Mouse (Mus musculus) MEL-GATA-1-ER (cell line): Measurements from ENCODE around the gene Banf1.
"Not testable (repeated sequence)": the region's sequence is repeated elsewhere in the genome, so short reads cannot be mapped to it uniquely, and the experiment has no call there.

Source experiments
- DNase-seq: peaks from one replicate; pipeline ENCODE4 v3.0.0-alpha.2; 2012; ENCODE audit warnings: low read depth; ENCODE audit errors: extremely low read depth

Gene Banf1

DNA sequence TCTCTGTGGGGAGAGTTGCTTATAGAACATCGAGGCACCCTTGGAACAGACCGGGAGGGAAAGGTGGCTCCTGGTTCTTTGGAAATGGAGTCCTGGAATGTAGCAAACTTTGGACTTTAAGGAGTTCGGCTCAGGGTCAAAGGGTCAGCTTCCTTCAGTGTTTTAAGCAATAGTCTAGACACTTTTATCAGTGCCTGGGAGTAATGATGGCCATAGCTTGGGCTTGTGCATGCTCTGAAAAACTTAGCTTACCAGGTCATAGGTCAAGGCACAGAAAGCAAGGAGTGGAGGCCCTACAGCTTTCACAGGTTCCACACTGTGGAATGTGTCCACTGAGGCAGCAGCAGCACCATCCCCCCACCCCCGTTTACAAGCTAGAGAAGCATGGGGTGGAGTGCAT, 7.8 kb upstream of the Banf1 start:
- no peak for DNase-seq

GRCm38 (mm10) chr19:5374177-5374576, 7.2 kb upstream of the Banf1 start:
- no peak for DNase-seq

DNA sequence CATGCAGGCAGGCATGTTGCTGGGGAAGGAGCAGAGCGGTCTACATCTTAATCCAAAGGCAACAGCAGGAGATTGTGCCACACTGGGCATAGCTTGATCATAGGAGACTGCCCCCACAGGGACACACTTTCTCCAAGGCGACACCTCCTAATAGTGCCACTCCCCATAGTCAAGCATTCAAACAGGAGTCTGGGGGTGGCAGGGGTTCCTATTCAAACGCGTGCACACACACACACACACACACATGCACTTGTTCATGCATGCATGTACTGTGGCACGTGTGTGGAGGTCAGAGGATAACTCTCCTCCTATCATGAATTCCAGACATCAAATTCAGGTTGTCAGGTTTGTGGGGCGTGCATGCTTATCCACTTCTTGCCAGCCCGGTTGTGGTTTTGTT, 5.8 kb upstream of the Banf1 start:
- no peak for DNase-seq

DNA sequence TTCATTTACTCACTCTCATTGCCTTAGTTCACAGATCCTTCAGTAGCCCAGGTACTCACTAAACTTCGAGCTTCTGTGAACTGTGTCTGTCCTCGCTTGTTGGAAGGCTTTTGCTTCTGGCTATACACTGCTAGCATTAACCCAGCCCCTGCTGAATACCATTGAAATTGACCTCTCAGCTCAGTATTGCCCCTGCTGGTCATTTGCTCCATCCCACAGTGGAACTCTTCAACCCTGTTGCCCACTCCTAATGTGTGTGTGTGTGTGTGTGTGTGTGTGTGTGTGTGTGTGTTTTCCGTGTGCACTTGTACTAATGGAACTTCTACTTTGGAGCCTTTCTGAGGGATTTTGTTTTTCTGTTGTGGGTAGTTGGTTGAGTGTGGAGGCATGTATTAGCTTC, 4.0 kb upstream of the Banf1 start:
- no peak for DNase-seq

- no peak for DNase-seq
These were observed 487 bp upstream of the Banf1 start for GRCm38 (mm10) chr19:5367455-5367854.

DNA sequence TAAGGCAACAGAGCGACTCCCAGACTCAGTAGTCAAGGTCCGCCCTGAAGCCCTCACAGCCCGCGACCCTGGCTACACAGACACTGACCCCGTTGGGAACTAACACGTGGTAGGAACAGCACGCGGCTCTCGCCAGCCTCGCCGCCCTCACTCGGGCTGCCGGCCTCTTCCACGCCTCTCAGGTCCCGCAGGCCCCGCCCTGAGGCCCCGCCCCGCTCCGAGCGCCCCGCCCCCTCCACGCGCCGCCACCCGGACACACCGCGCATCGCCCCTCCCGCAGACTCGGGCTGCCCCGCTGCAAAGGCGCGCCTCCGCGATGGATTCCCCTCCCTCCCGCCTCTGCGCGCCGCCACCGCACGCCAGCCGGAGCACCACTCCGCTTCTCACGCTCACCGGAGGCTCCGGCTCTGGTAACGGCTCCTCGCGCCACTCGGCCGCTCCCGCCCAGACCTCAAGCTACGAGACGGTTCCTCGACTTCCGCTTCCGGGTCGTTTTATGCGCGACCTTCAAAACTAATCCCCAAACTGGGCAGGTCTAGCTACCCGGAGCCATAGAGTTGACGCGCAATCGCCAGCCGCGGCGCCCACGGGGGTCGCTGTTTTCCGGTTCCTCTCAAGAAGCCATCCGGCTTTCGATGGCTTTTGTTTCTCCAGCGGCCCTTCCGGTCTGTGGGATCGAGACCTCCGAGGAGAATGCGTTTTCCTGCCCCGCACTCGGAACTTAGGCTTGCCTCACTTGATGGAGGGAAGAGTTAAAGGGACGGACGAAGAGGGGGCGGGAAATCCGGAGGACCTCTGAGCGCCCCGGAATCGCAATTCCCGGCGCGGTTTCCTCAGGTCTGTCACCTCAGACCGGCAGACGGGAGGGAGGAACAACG, 554 bp downstream of the Banf1 start, which contains the start of gene Eif1ad:
Gene Eif1ad (plus strand): TSS at position 567 of the 878 bp plus-strand sequence.
- peak; percentile 94 for DNase-seq

DNA sequence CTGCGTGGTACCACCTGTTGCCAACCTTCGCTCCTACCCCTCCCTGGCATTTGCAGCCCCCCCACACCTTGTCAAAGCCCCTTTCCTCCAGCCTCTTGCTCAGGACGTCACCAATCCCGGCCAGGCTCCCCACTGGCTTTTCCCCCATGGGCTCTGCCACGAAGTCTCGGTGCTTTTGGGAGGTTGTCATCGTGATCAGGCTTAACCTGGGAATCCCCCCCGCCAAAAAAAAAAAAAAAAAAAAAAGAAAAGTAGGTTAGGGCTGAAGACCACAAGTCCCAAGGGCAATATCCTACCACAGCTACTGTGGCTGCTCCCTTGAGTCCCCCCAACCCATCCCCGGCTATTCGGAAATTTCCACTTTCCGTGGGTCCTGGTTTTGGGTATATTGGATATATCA, 1.2 kb downstream of the Banf1 start:
- no peak for DNase-seq

- DNase-seq: no peak
These were observed 2.8 kb downstream of the Banf1 start for GRCm38 (mm10) chr19:5364124-5364523.

DNA sequence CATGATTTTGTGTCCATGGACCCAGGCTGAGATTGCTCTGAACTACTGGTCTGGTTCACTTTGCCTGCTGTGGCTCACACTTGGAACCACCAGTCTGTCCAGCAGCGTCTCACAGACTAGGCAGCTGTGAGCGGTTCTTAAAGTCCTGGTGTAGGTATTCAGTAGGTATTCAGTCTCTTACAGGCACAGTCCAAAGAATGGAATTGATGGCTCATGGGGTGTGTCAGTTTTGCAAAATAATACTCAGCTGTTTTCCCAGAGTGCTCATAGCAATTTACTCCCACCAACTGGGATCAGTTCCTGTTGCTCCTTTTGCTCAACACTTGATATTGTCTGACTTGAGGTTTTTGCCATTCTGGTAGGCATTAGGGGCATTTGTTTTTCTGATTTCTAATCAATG, 4.8 kb downstream of the Banf1 start:
- DNase-seq: no peak

GRCm38 (mm10) chr19:5356080-5356479, 10.9 kb downstream of the Banf1 start:
- no peak for DNase-seq

DNA sequence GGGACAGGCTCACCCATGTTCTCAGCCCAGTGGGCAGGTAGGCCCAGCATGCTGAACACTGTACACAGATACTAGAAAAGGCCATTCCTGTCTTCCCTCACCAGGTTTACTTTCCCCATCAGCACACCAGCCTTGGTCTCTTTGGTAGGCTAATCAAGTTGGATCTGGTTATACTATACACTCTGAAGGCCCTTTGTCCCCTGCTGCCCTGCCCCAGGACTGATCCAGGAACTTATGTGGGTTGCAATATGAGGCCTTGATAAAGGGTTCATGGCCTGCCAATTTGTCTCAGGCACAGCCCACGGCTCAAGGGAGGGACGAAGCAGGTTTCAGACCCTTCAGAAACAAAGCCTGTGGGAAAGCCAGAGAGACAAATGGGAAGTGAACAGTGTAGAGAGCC, 13.4 kb downstream of the Banf1 start:
- no peak for DNase-seq

DNA sequence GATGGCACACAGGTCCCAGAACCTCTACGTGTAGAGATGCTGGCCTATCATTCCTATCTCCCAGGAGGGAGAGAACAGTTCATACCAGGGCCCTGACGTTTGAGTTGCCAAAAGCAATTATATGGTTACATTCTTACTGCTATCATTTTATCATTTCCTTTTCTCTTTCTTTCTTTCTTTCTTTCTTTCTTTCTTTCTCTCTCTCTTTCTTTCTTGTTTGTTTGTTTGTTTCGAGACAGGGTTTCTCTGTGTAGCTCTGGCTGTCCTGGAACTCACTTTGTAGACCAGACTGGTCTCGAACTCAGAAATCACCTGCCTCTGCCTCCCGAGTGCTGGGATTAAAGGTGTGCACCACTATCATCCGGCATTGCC, 17.5 kb downstream of the Banf1 start, which contains the start of gene Cst6:
Gene Cst6 (minus strand): TSS at position 73 of the 372 bp plus-strand sequence.
- not testable (repeated sequence) for DNase-seq

DNA sequence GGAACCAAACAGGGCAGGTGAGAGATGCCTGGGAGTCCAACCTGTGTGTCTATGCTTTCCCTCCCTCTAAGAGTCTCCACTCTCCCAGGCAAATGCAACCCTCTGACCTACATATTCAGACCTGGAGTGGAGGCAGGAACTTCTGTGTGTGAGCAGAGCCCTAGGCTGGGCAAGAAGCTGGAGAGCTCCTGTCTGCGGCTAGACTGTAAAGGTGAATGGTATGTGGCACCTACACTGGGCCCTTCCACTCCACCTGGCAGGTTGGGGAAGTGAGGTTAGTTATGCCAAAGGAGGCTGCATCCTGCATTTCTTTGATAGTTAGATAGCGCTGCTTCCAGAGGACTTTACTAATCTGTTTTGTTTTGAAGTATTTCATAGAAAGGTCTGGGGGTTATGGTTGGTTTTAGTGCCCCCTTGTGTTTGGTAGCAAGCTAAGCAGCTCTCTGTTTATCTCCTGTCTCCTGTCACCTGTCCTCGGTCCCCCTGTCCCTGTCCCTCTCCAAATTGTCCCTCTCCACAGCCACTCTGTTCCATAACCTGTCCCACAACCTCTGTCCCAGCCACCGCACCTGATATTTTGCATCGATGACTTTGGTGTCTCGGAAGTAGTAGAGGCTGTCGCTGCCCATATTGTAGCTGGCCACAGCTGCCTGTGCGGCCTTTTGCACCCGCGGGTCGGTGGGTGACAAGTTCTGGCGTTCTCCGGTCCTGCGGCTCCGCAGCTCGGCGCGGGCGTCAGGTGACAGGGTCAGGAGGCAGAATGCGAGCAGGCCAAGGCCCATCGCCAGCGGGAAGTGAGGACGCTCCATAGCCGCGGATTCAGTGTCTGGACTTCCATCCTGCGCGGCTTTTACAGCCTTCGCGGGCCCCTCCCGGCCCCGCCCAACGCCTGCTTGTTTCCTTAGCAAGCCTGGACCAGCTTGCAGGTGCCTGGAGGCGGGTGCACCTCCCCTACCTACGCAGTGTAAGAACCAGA, 18.2 kb downstream of the Banf1 start:
- DNase-seq: peak; percentile 41

DNA sequence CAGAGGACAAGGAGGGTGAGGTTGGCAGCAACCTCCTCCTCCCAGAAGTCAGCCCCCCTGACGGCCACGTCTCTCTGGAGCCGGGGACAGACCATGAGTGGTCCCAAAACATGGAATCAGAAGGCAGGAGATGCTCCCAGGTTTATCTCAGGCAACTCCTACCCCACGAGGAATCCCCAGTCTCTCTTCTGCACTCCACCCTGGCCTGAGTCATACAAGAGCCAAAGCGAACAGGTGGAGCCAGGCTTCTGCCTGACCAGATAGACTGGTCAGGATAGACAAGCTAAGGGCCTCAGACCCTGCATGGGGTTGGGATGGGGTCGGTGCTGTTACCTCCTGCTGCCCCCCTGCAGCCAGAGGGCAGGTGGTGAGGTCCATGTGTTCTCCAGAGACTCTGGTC, 18.9 kb downstream of the Banf1 start:
- no peak for DNase-seq

DNA sequence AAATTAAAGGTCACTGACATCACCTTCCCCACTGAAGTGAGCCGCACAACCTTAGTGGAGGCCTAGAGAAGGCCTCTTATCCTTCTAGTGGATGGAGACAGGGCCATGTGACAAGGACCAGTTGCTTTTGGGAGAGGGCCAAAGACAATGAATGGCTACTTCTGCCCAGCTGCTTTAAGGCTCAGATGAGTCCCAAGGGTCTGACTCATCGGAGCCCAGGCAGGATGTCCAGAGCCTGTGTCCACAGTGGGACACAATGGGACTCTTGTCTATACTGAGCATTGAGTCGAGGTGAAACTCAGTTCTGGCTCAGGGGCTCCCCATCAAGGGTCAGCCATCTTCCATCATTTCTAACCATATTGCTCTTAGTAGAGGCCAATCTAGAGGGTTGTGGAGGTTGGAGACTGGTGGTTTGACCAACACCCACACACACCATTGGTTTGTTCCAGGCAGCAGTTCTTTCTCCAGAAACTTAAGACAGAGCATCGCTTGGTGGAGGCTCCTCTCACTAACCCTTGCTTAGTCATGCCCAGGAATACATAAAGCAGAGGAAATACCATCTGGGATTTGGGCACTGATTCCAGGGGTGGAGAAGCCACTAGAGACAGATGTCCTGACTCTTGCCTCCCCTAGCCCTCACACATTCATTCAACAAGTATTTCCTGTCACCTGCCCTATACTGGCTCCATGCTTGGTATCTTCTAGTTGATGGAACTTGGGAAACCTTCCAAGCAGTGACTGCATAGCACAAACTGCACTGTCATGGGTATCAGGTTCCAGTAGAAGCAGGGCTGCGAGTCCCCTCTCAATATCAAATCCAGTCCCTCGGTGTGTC, 21.5 kb downstream of the Banf1 start:
- no peak for DNase-seq

DNA sequence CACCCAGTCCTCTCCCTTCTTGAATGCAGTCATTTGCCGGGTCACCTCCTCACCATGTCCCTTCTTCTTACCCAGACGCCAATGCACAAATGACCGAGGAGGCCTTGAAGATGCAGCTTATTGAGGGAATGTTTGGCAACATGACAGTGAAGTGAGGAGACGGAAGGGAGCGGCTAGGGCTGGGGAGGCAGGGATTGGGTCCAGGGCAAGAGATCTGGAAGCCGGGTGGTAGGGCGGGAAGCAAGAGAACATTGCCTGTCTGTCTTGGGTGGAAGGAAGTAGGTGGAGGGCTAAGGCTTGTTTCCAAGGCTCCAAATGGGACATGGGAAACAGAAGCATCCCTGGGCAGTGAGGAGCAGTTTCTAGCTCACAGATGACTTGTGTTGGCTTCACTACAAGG, 25.6 kb downstream of the Banf1 start:
- no peak for DNase-seq

DNA sequence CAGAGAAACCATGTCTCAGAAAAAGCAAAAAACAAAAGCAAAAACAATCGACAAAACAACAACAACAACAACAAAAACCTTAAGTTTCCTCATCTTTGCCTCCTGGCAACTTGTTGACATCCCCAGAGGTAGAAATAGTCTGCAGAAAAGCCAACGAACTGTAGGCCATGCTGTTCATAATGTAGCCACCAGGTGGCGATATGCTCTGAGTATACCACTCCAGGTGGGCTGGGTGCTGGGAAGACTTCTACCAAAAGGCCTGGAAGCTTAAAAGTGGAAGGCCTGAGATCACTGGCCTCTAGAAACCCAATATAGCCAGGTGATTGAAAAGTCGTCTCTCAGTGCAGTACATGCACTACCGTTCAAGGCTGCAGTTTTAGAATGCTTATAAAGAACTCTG, 29.0 kb downstream of the Banf1 start:
- DNase-seq: peak; percentile 50

GRCm38 (mm10) chr19:5335441-5335840, 31.5 kb downstream of the Banf1 start, which contains the start of gene Catsper1:
Gene Catsper1, plus strand, starts transcription at chr19:5335741.
- DNase-seq: no peak

GRCm38 (mm10) chr19:5334741-5335140, 32.2 kb downstream of the Banf1 start:
- DNase-seq: no peak

- DNase-seq: no peak
These were observed 39.0 kb downstream of the Banf1 start for GRCm38 (mm10) chr19:5327970-5328369.

- no peak for DNase-seq
These were observed 43.2 kb downstream of the Banf1 start for GRCm38 (mm10) chr19:5323801-5324200.
